Mouse (Mus musculus): ENCODE data around the gene Arnt2. TPM values are rescaled to one million over a fixed set of nuclear protein-coding genes. Genes with fewer than 3 reads are reported as not detected.

Gene Arnt2
- polyA plus RNA-seq, 1 experiment from 2014 or later, result 27.8 TPM

- no peaks in the 10 kb centered on the region for H3K9me3 ChIP-seq
- no peak overlapping the region for H3K4me3 ChIP-seq
- H3K4me2 ChIP-seq (replicated peaks), result no peak overlapping the region
- no peaks in the 10 kb centered on the region for H3K36me3 ChIP-seq
- ATAC-seq (ENCODE audit: insufficient number of reproducible peaks, insufficient read depth, low FRiP score, low TSS enrichment), result no peak
- no peak overlapping the region for H3K27ac ChIP-seq
- no peaks in the 10 kb centered on the region for H3K27me3 ChIP-seq
- no peaks in the 10 kb centered on the region for H3K4me1 ChIP-seq
- H3K9ac ChIP-seq, result no peak overlapping the region
- WGBS, result 39% methylated on average over 1 of the region's 1 CpGs
Observed at GRCm38 (mm10) chr7:84212112-84212511, 197.9 kb downstream of the Arnt2 start.

DNA sequence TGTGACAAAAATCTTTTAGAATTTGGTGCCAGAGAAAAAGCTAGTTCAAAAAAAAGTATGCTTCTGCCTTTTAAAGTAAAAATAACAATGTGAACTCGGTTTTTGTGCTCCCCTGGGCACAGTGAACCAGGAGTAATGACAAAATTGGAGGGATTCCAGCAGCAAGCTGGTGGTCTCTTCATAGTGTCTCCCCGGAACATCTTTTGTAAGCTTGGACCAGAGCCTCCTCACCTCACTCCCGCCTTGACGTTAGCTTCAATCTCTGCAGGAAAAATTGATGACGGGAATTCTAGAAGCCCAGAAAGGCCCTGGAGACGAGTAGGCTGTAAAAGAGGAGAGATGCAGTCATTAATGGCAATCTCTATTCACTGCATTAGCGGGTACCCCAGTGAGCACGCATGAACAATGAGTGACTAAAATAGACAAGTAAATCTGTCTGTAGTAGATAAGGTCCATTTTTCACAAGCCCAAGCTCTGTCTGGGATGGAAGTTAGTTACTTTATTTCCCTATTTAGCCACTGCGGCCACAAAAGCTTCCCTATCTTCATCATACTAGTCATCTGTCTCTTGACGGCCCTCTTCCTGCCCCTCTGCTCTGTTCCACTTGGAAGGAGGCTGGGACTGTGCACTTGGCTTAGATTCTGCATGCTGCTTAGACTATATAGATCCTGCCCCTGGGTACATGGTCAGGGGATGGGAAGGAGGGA, 199.2 kb downstream of the Arnt2 start:
- Histone ChIP-seq H3K9me3 (no peaks in the 10 kb centered on the region), H3K4me3 (no peak overlapping the region), H3K4me1 (no peaks in the 10 kb centered on the region), H3K4me2 (replicated peaks) (no peak overlapping the region), H3K36me3 (no peaks in the 10 kb centered on the region), H3K9ac (no peak overlapping the region), H3K27me3 (no peaks in the 10 kb centered on the region), H3K27ac (no peak overlapping the region)
- no peak for ATAC-seq (ENCODE audit: insufficient number of reproducible peaks, insufficient read depth, low FRiP score, low TSS enrichment)
- 73% methylated on average over 10 of the region's 10 CpGs for WGBS

DNA sequence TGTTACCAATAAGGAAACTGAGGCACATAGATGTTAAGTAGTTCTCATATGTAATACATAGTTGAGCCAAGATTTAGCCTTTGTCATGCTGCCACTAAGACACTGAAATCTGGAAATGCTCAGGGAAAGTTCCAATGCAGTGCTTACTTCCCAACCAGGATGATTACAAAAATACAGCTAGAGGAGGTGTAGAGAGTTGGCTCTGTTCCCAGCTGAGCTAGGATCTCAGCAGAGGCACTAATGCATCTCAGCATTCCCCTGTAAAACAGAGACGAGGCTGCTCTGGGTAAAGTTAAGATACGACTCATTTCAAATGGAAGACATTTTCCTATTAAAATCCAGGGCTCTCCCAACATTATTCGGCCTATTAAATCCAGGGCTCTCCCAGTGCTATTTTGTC, 206.0 kb downstream of the Arnt2 start:
- H3K27ac ChIP-seq, result no peak overlapping the region
- ATAC-seq (ENCODE audit: insufficient number of reproducible peaks, insufficient read depth, low FRiP score, low TSS enrichment), result no peak
- WGBS, result 62% methylated on average over 3 of the region's 3 CpGs
- no peaks in the 10 kb centered on the region for H3K27me3 ChIP-seq
- H3K4me3 ChIP-seq, result no peak overlapping the region
- H3K4me1 ChIP-seq, result no peaks in the 10 kb centered on the region
- no peaks in the 10 kb centered on the region for H3K9me3 ChIP-seq
- H3K36me3 ChIP-seq, result no peaks in the 10 kb centered on the region
- no peak overlapping the region for H3K9ac ChIP-seq
- H3K4me2 ChIP-seq (replicated peaks), result no peak overlapping the region

DNA sequence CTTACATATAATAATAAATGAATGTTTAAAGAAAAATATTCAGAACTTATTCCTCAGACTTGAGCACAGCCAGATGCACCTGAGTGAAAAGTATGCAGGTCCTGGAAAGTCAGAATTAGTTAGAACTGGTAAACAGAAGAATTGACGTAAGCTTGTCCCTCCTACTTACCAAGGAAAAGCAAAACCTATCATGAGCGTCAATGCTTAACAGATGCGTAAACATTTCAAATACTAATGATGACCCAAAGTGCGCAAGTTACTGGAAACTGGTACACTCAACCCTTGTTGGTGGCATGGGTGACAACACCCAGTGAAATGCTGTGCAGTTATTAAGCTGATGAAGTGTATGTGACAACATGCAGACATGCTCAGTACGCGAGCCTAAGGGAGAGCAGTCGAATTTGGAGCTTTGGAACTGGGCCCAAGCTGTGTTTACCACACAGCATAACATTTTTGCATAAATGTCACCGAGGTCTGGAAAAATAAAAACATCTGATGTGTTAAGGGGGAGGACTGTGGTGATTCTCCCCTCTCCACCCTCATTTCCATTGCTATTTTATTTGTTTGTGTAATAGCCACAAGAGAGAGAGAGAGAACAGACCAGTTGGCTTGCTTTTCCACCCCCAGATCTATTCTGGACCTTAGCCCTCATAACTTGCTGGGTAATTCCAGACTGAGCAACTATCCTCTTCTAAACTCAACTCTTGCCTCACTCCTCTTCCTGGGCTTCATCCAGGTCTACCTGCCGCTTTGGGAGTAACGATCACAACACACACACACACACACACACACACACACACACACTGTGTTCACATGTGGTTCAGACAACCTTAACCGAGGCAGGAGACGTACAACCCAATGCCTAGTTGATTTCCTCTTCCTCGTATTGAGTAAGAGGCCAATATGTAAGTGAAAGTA, 208.6 kb downstream of the Arnt2 start:
- Histone ChIP-seq H3K36me3 (no peaks in the 10 kb centered on the region), H3K4me2 (replicated peaks) (no peak overlapping the region), H3K4me1 (no peaks in the 10 kb centered on the region), H3K27me3 (no peaks in the 10 kb centered on the region), H3K27ac (no peak overlapping the region), H3K4me3 (no peak overlapping the region), H3K9ac (no peak overlapping the region), H3K9me3 (no peaks in the 10 kb centered on the region)
- no peak for ATAC-seq (ENCODE audit: insufficient number of reproducible peaks, insufficient read depth, low FRiP score, low TSS enrichment)
- 84% methylated on average over 13 of the region's 13 CpGs for WGBS

GRCm38 (mm10) chr7:84197208-84197860, 212.6 kb downstream of the Arnt2 start:
- Histone ChIP-seq H3K4me3 (no peak overlapping the region), H3K36me3 (no peaks in the 10 kb centered on the region), H3K4me1 (no peaks in the 10 kb centered on the region), H3K4me2 (replicated peaks) (no peak overlapping the region), H3K9me3 (no peaks in the 10 kb centered on the region), H3K27ac (no peak overlapping the region), H3K27me3 (no peaks in the 10 kb centered on the region), H3K9ac (no peak overlapping the region)
- ATAC-seq (ENCODE audit: insufficient number of reproducible peaks, insufficient read depth, low FRiP score, low TSS enrichment), result no peak
- 55% methylated on average over 6 of the region's 6 CpGs for WGBS

Other genes starting within 250 kb of the Arnt2 start
- 0.20 TPM in 2 replicates for gene Gm2115, start 118.8 kb upstream of the Arnt2 start, polyA plus RNA-seq (2016; fragmentation: Nextera tagmentation; extraction: Ambion mirVana)
- 3.3 TPM in 2 replicates for gene Fah, start 196.5 kb upstream of the Arnt2 start, polyA plus RNA-seq (2016; fragmentation: Nextera tagmentation; extraction: Ambion mirVana)